Mouse (Mus musculus) testis, postnatal 10 days (tissue): Measurements from ENCODE around the gene Sgf29.

ENCODE experiments used
- DNase-seq: peaks from one replicate; pipeline ENCODE4 v3.0.0; 2021; ENCODE audit warnings: low spot score

Sgf29 gene

GRCm38 (mm10) chr7:126649231-126650051 lies at the start of gene Sgf29:
Sgf29 (plus strand) TSS chr7:126649309.
- DNase-seq, result peak; percentile 97

DNA sequence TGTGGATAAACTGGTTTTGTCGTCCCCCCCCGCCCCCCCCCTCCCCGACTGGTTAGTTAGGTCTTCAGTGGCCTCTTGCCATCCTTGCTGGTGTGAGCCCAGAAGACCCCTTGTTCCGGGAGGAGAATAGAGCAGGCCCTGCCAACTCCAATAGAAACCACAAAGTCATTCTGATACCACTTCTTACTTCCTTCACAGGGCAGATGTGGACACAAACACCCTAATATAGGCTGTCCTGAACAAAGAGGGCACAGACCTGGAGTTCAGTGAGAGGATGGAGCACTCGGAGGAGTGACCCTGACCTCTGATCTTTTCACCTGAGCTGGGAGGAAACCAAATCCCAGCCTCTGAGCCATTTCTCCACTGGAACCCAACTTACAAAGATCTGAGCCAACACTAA lies 47.2 kb upstream of the Sgf29 start:
- DNase-seq, result no peak

GRCm38 (mm10) chr7:126602650-126603049 lies 46.5 kb upstream of the Sgf29 start:
- no peak for DNase-seq

DNA sequence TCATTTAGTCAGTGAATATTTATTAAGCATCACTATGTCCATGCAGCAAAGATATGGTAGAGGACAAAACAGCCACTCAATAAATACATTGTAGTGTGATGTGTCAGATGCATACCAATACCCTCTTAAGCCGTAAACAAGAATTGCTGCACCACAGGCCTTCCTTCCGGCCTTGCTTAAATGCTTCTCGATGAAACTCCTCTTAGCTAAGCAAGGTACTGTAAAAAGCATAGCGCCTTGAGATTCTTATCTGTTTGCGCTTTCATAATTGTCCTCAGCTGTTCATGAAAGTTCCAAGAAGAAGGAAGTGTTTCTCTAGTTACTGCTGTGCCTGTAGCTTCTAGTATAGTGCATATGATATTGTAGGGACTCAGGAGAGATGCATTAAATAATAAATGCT lies 42.5 kb upstream of the Sgf29 start:
- DNase-seq, result no peak

GRCm38 (mm10) chr7:126607064-126607463 lies 42.0 kb upstream of the Sgf29 start:
- DNase-seq, result no peak

DNA sequence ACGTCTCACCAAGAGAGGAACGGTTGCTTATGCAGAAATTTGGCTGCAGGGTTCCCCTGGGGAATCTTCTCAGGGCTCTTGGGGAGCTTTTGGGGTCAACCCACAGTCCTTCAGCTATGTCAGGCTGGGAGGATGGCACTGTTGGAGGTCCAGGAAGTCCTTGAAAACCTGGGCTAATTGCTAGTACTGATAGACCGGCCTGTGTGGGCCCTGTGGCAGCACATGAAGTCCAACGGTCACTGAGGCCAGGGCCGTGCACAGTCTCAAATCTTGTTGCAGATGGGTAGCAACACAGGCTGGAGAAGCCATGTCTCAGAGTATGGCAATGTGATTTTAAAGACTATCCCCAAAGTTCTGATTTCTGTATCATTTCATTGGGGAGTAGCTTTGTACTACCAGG lies 41.3 kb upstream of the Sgf29 start:
- no peak for DNase-seq

DNA sequence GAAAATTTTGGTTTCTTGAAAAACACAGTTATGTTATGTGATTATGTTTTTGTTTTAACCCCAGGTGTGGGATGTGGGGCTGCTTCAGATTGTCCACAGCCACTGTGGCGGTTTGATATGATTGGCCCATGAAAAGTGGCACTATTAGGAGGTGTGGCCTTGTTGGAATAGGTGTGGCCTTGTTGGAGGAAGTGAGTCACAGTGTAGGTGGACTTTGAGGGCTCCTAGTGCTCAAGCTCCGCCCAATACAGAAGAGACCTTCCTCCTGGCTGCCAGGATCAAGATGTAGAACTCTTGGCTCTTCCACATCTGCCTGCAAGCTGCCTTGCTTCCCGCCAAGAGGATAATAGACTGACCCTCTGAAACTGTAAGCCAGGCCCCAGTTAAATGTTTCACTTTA lies 36.4 kb upstream of the Sgf29 start:
- DNase-seq, result no peak

DNA sequence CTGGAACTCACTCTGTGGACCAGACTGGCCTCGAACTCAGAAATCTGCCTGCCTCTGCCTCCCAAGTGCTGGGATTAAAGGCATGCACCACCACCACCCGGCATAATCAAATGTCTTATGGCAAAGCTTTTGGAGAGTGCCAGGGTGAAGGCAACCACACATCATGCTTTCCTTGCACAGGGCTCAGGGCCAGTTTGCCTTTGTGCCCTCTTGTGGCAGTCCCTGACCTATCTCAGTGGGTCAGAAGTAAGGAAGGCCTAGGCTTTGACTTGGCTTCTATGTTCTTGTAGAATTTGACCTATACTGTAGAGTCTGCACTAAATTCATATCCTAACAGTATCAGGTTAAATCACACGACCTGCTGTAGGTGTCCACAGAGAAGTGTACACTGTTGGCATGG lies 32.4 kb upstream of the Sgf29 start:
- no peak for DNase-seq

DNA sequence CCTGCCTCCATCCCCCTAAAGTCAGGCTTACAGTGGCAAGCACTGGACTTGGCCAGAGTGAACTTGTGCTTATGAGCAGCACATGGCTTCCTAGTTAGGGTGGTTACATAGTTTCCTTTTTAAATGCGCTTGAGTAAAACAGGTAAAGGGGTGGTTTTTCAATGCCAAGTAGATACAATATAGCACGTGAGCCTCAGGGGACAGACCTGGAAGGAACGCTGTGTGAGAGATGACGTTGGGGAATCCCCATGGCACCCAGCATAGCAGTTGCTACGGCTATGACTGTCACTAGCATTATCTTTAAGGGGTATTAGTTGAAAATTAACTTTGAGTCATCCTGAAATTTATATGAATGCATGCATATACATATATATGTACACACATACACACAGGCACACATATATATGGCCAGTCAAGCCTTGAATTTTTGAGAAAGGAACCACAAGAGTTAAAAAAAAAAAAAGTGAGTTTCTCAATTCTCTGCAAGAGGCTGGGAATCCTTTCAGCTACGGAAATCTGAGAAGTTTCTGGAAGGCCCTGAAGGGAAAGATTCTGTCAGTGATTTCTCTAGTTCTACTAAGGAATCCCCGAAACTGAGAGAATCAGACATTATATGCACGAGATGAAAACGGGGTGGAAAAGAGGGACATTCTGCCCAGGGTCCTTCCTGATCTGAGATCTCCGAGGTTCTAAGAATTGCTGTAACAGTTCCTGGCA lies 29.4 kb upstream of the Sgf29 start:
- no peak for DNase-seq

- no peak for DNase-seq
Measured at GRCm38 (mm10) chr7:126621452-126622359, 27.4 kb upstream of the Sgf29 start.

- DNase-seq, result no peak
Measured at GRCm38 (mm10) chr7:126623381-126623780, 25.7 kb upstream of the Sgf29 start.

DNA sequence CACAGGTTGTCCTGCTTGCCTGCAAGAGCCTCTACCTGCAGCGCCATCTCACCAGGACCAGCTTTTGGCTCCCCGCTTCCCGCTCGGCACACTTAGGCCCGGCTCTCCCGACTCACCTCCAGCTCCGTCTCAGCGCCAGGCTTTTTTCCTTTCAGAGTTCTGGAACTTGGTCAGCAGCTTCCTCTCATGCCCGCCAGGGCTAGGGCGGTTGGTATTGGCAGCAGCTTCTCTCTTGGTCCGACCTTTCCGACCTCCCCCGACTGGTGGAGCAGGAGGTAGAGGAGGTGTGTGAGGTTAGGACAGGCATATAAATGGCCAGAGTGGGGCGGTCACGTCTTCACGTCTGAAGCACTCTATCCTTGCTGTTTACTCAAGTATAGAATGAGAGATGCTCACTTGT lies 24.3 kb upstream of the Sgf29 start:
- DNase-seq, result peak; percentile 41

- peak; percentile 60 for DNase-seq
Measured at GRCm38 (mm10) chr7:126625369-126625768, 23.7 kb upstream of the Sgf29 start.

GRCm38 (mm10) chr7:126625807-126626600 lies 23.1 kb upstream of the Sgf29 start:
- no peak for DNase-seq

- DNase-seq, result no peak
Measured at GRCm38 (mm10) chr7:126628111-126628510, 21.0 kb upstream of the Sgf29 start.

- no peak for DNase-seq
Measured at GRCm38 (mm10) chr7:126629915-126630314, 19.2 kb upstream of the Sgf29 start.

DNA sequence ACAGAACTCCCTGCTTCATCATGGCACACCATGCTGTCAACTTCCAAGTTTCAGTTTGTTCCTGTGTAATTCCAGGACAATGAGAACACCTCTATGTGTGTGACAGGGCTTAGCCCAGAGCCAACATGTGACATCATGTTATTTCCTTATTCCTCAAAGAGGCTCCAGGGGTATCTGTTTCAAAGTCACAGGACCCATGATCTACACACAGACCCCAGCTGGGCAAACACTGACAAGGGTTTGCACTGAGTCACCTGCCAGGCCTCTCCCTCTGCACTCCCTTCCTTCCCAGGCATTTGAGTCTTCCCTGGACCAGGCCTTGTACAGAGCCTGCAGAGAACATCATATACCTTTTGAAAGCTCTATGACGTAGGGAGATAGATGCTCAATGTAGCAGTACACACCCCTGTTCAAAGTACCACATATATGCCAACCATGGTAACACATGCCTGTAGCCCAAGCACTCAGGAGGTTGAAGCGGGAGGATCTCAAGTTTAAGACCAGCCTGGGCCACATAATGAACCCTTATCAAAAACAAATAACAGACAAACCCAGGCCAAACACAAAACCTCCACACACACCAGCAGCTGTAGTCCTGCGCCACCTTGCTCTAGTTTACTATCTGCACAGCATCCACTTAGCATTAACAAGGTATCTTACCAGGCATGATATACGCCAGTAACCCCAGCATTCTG lies 18.1 kb upstream of the Sgf29 start, which contains the start of gene Nupr1:
Gene Nupr1 (minus strand): TSS at position 38 of the 695 bp plus-strand sequence.
- DNase-seq, result no peak

DNA sequence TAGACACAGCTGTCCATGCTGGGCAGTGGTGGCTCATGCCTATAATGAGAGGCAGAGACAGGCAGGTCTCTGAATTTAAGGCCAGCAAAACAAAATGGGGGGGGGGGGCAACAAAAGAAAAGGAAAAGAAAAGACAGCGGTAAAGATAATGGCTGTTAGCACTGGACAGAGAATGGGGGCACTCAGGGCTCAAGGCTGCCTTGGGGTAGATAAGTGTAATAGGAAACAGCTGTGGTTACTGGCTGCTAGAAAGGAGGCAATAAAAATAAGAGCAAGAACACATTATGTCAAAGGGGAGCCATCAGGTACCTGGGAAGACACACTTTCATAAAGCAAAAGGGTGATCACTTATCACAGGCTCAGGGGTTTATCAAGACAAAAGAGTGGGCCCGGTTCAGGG lies 16.6 kb upstream of the Sgf29 start:
- no peak for DNase-seq

GRCm38 (mm10) chr7:126635375-126635774 lies 13.7 kb upstream of the Sgf29 start:
- DNase-seq, result no peak

- DNase-seq, result peak; percentile 50
Measured at GRCm38 (mm10) chr7:126636733-126637520, 12.2 kb upstream of the Sgf29 start.
